Mouse (Mus musculus): ENCODE data around the gene Olfr319. TPM values are rescaled to one million over a fixed set of nuclear protein-coding genes. Genes with fewer than 3 reads are reported as not detected.
A peak's percentile ranks its signal among the peaks of the same experiment; 100 is the strongest.
"Not testable (repeated sequence)": the region's sequence is repeated elsewhere in the genome, so short reads cannot be mapped to it uniquely, and the experiment has no call there.

Olfr319 gene
- under 1 TPM in 1 of 4 experiments, not detected in 3; 0.43 TPM for total RNA-seq (2022)

GRCm38 (mm10) chr11:58698862-58699261, at the start of gene Olfr319:
Olfr319 (plus strand) TSS chr11:58699162.
- no peak for DNase-seq (ENCODE audit: low spot score in 2 of 2)

- no peak for DNase-seq (ENCODE audit: low spot score in 2 of 2)
These were observed 43.8 kb upstream of the Olfr319 start for GRCm38 (mm10) chr11:58655151-58655550.

GRCm38 (mm10) chr11:58658596-58658995, 40.4 kb upstream of the Olfr319 start, which contains the start of gene Olfr322:
Olfr322 (plus strand) TSS chr11:58658782.
- no peak for DNase-seq (ENCODE audit: low spot score in 2 of 2)

- DNase-seq (ENCODE audit: low spot score in 2 of 2) = no peak
These were observed 29.7 kb upstream of the Olfr319 start for GRCm38 (mm10) chr11:58669252-58669651.

- no peak for DNase-seq (ENCODE audit: low spot score in 2 of 2)
These were observed 27.1 kb upstream of the Olfr319 start for GRCm38 (mm10) chr11:58671825-58672224.

DNA sequence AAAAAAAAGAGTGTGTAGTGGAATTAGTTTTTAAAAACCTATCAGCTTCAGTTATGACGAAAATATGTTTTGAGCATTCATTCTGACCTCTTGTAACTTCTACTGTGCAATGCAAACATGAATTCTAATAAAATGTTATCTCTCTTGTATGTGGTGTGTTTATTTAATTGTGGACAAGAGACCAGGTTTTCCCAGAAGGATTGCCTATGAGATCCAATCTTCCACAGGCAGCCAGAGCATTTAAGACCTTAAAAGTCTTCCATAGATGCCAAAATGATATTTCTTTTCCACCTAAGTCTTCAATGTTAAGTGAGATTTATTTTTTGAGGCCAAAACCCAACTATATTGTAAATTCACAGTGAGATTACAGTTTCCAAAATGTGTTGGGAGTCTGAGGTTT, 18.2 kb upstream of the Olfr319 start, which contains the start of gene Olfr320:
TSS of gene Olfr320 (plus strand) at position 301 of the 400 bp plus-strand sequence.
- no peak for DNase-seq (ENCODE audit: low spot score in 2 of 2)

- no peak for DNase-seq (ENCODE audit: low spot score in 2 of 2)
These were observed 10.1 kb downstream of the Olfr319 start for GRCm38 (mm10) chr11:58709086-58709485.

- DNase-seq (ENCODE audit: low spot score in 2 of 2) = not testable (repeated sequence)
These were observed 18.8 kb downstream of the Olfr319 start for GRCm38 (mm10) chr11:58717723-58718122.

- no peak for DNase-seq (ENCODE audit: low spot score in 2 of 2)
These were observed 20.7 kb downstream of the Olfr319 start for GRCm38 (mm10) chr11:58719701-58720100.

- no peak for DNase-seq (ENCODE audit: low spot score in 2 of 2)
These were observed 25.0 kb downstream of the Olfr319 start, which contains the start of gene Olfr318 for GRCm38 (mm10) chr11:58723914-58724313. Olfr318 (minus strand) TSS chr11:58724014.

GRCm38 (mm10) chr11:58727896-58728650, 29.1 kb downstream of the Olfr319 start:
- DNase-seq (ENCODE audit: low spot score in 2 of 2) = not testable (repeated sequence)

DNA sequence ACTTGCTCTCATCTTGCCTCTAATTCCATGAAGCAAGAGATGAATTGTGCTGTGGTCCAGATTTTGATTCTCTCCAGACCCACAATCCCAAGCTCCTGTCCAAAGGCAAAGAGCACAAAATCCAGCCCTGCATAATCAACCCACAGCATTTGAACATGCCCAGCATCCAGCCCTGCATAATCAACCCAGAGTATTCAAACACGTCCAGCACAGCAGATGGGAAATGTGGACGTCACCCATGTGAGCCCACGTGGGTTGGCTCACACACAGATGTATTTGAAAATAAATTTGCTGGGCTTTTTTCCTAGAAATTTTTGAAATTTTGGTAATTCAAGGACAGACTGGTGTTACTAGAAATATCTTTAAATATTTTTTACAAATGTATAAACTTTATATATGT, 34.4 kb downstream of the Olfr319 start:
- peak; percentile 47 to 68 for DNase-seq (ENCODE audit: low spot score in 2 of 2)

DNA sequence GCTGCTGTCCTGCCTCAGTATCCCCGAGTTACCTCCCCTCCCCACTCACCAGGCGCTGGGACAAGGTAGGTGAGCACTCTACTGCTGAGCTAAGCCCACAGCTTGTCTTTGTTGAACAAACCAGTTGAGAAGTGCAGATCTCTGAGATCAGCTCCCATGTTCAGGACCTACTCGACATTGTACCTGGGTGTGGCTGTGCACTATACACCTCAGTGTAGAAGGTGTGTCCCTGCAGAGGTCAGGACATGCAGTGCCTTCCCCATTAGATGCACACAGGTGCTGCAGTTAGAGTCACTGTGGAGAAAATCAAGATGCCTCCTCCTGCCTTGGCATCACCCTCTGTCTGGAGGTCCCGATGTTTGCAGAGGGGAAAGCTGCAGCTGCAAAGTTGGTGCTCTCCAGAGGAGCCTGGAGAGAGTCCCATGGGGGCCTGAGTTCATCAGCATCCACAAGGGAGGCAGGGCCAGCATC, 39.9 kb downstream of the Olfr319 start, which contains the start of gene Olfr317:
TSS of gene Olfr317 (minus strand) at position 421 of the 471 bp plus-strand sequence.
- DNase-seq (ENCODE audit: low spot score in 2 of 2) = no peak

GRCm38 (mm10) chr11:58751096-58751495, 52.1 kb downstream of the Olfr319 start:
- peak; percentile 35 to 64 for DNase-seq (ENCODE audit: low spot score in 2 of 2)

GRCm38 (mm10) chr11:58752434-58752833, 53.5 kb downstream of the Olfr319 start, which contains the start of gene Olfr316:
Olfr316 (plus strand) TSS chr11:58752734.
- DNase-seq (ENCODE audit: low spot score in 2 of 2) = no peak

Other genes starting within 250 kb of the Olfr319 start
- not detected for gene Lypd9, start 246.2 kb upstream of the Olfr319 start, total RNA-seq (2022)
- not detected for gene Olfr30, start 236.9 kb upstream of the Olfr319 start, total RNA-seq (2022)
- gene Olfr332, start 206.6 kb upstream of the Olfr319 start, total RNA-seq (2022) = not detected
- gene Olfr331, start 196.6 kb upstream of the Olfr319 start, total RNA-seq (2022) = not detected
- gene Olfr330, start 164.3 kb upstream of the Olfr319 start, total RNA-seq (2022) = not detected
- gene Olfr329-ps, start 152.7 kb upstream of the Olfr319 start, total RNA-seq (2022) = not detected
- under 1 TPM; 0.11 to 0.35 (median 0.23) TPM for gene Olfr328, start 143.5 kb upstream of the Olfr319 start, total RNA-seq (2022)
- gene Olfr224, start 128.6 kb upstream of the Olfr319 start, total RNA-seq (2022) = not detected
- not detected for gene Olfr325, start 121.4 kb upstream of the Olfr319 start, total RNA-seq (2022)
- gene Olfr324, start 104.0 kb upstream of the Olfr319 start, total RNA-seq (2022) = not detected
- not detected for gene 2210407C18Rik, start 83.1 kb upstream of the Olfr319 start, total RNA-seq (2022)
- gene Olfr323, start 68.7 kb upstream of the Olfr319 start, total RNA-seq (2022) = not detected
- gene Trim58, start 58.7 kb upstream of the Olfr319 start, total RNA-seq (2022) = under 1 TPM in 2 of 4 experiments, not detected in 2; 0.14 to 0.19 TPM
- not detected for gene Olfr322, start 40.4 kb upstream of the Olfr319 start, total RNA-seq (2022)
- gene Olfr320, start 18.1 kb upstream of the Olfr319 start, total RNA-seq (2022) = not detected
- under 1 TPM in 2 of 4 experiments, not detected in 2; 0.09 to 0.16 TPM for gene Olfr318, start 24.9 kb downstream of the Olfr319 start, total RNA-seq (2022)
- gene Olfr317, start 40.0 kb downstream of the Olfr319 start, total RNA-seq (2022) = under 1 TPM in 3 of 4 experiments, not detected in 1; 0.19 to 0.76 (median 0.43) TPM
- gene Olfr316, start 53.6 kb downstream of the Olfr319 start, total RNA-seq (2022) = 1 to 10 TPM in 2 of 4 experiments, under 1 TPM in 2; 0.59 to 1.8 (median 1.2) TPM
- gene Olfr315, start 74.0 kb downstream of the Olfr319 start, total RNA-seq (2022) = not detected
- not detected for gene Olfr314, start 83.8 kb downstream of the Olfr319 start, total RNA-seq (2022)
- gene Fam183b, start 102.8 kb downstream of the Olfr319 start, total RNA-seq (2022) = 1 to 10 TPM; 5.4 to 7.7 (median 6.4) TPM
- gene Olfr313, start 115.8 kb downstream of the Olfr319 start, total RNA-seq (2022) = not detected
- gene Olfr312, start 130.1 kb downstream of the Olfr319 start, total RNA-seq (2022) = not detected
- not detected for gene Olfr311, start 140.1 kb downstream of the Olfr319 start, total RNA-seq (2022)
- 10 to 100 TPM; 15.8 to 24.2 (median 21.4) TPM for gene Gm12258, start 148.0 kb downstream of the Olfr319 start, total RNA-seq (2022)
- gene 2810021J22Rik, start 168.1 kb downstream of the Olfr319 start, total RNA-seq (2022) = 10 to 100 TPM in 3 of 4 experiments, 1 to 10 TPM in 1; 7.1 to 14.0 (median 12.1) TPM
- gene Zfp39, start 205.1 kb downstream of the Olfr319 start, total RNA-seq (2022) = 10 to 100 TPM in 2 of 4 experiments, 1 to 10 TPM in 2; 9.0 to 10.2 (median 9.8) TPM
- gene Btnl10, start 218.7 kb downstream of the Olfr319 start, total RNA-seq (2022) = under 1 TPM in 1 of 4 experiments, not detected in 3; 0.14 TPM
- 100 to 1,000 TPM; 426 to 450 (median 442) TPM for gene Rnf187, start 239.8 kb downstream of the Olfr319 start, total RNA-seq (2022)
- 10 to 100 TPM; 71.4 to 92.2 (median 75.7) TPM for gene Hist3h2ba, start 249.8 kb downstream of the Olfr319 start, total RNA-seq (2022)

Measured in layer of hippocampus, adult 8-10 months (tissue).